Mouse (Mus musculus) urinary bladder, postnatal 36 days (tissue): Measurements from ENCODE around the gene Plod2.
A peak's percentile ranks its signal among the peaks of the same experiment; 100 is the strongest.

Experiments
- DNase-seq, 2 experiments: peaks; one replicate each; pipeline ENCODE4 v3.0.0; 2022; ENCODE audit warnings: low spot score in 2 of 2, mixed read lengths in 1 of 2

The Plod2 gene

DNA sequence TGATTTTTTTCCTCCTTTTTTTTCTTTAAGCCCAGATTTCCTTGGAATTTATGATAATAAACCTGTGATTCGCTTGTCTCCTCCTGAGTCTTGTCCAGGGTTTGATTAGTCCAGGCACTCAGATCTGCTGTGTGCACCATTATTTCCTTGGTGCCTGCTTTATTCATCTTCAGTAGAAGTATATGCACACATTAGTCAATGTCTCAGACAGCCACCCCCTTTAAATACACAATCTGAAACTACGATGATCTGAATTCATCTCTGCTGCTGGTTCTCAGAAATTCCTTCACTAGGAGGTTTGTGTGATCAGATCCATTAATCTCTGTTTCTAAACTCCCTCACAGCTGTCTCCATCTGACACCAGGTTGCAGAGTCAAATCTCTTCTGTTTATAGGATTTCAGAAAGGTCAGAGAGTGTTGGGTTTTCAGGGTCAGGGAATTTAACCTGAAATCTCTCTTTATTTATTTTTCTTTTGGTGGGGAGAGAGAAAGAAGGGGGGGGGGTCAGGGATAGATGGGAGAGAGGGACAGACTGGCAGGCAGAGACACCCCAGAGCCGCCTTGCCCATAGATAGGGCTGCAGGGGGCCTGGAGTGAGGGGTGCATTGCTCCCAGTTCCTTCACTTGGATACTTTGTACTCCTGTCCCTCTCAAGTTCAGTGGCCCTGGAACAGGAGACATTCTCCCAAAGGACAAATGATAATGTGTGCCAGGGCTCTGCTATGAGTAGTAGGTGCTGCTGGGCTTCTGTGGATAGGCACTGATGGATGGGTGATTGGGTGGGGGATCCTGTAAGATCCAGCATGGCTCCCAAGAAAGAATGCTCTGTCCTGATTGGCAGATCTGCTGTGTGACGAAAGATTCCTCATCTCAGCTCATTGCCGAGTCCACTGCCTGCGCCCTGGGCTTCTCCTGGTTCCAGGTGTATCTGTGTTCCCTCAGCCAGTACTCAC, 13.3 kb downstream of the Plod2 start:
- no peak for DNase-seq

DNA sequence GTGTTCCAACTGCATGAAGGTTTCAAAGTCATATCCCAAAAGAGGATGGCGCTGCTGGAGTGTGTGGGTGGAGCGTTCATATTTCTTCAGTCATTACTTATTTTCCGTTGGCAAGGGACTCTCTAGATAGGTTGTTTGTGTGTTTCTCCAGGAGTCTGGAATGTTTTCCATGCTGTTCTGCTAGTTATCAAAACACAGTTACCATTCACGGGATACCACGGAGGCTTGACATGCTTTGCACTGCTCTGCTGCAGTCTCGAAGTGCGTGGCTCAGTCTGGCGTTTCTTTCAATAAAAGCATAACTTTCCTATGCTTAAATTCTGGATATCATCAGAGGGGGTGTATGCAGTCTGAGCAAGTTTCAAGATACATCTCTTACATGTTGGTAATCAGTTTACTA, 17.7 kb downstream of the Plod2 start:
- no peak for DNase-seq

DNA sequence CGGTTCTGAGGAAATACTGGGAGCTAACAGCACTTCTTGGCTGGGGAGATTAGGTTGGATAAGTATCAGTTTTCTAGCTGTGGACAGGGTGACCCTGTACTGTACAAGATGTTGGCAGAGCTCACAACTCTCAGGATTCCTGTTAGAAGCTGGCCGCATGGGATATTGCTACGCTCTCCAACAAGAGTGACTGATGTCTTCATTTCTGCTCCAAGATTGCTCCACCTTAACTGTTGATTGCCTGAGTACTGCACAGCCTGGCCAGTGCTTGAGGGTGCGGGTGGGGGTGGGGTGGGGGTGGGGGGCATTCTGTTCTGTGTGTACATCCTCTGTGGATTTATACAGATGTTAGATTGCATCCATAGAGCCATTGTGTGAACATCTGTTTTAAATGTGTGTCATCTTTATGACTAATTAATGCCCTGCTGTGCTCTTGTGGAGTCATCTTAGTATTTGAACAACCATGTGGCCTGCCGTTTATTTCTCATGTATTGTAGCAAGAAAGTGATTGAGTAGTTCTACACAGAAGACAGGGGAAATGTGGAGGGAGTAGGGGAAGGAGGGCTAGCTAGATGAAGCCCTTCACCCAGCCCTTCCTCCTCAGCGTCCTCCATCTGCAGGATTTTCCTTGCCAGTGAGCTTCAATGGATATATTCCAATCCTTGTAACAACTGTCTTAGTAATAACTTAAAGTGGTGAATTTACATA, 19.0 kb downstream of the Plod2 start:
- peak in 1 of 2 experiments; percentile 28 for DNase-seq

DNA sequence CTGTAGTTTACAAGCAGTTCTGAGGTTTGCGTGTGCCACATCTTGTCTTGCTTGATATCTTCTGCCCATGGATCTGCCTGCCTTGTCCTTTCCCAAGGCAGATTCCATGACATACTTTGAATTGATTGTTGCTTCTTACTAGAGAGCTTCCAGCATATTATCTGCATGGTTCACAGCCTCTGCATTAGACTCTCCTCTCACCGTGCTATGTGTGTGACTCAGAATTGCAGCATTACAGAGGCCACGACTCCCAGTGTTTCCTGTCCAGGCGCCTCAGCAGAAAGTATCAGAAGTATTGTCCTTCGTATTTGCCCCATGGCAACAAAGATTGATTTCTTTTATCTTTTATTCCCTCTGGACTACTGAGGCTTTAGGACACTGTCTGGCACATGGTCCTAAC, 20.4 kb downstream of the Plod2 start:
- DNase-seq: no peak

DNA sequence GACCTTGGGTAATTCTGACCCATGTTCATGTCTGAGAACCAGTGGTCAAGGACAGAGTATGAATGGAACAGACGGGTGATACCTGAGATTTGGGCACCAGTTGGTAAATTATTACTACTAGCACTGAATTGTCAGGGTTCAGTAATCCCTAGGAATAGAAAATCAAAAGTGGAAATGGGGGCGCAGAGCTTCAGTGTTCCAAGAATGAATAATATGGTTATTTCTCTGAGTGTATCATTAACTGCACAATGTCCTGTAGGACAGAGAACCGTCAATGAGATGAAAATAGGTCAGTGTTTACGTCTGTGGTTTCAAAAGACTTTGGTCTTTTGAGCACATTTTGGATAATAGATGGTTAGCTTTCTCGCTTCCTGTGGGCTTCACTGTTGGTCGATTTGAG, 21.3 kb downstream of the Plod2 start:
- no peak for DNase-seq

DNA sequence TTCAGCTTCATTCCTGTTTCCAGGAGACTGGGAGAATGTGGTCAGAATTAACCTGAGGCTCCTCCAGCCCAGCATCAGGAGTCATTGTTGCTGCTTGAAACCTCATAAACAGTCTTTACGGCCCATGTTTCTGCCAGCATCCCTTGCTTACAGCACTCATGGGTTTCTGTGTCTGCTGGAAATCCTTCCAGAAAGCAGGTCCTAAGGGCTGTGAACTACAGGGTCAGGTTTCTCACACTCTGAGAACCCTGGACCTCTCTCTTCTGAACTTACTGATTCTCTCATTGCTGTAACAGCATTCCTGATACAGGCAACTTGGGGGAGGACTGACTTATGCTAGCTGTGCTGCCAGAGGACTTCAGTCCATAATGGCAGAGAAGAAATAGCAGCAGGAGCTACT, 22.4 kb downstream of the Plod2 start:
- DNase-seq: no peak

DNA sequence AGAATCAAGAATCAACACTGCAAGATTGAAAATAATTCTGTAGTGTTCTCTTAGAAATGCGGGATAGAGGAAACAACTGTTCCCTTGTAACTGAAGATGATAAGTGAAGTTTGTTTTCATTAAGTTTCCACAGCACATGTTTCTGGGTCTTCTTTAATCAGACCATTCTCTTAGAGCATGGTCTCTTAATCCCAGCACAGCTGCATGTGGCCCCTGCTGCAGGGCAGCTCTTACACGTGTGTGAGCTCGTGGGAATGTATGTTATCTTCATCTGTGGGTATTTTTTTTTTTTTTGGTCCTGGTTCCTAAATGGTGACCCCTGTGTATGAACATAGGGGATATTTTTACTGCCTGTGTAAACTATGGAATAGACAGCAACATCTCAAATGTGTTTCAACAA, 24.2 kb downstream of the Plod2 start:
- DNase-seq: no peak

DNA sequence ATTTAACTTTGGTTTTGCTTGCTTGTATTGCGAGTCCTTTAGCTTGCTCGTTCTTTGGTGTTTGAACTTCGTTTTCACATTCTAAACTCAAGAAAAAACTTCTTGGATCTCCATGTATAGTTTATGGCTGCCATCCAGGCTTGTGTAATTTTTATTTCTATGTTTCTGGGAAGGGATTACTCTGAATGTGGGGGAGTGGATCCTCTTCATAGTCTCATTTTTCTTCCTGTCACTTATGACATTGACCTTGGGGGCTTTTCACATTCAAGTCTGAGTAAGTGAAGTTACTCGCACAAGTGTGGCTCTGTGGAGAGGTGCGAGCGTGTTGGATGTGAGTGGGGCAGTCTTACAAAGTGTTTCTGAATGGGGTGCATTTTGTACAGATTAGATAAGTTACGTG, 25.5 kb downstream of the Plod2 start:
- DNase-seq: no peak

DNA sequence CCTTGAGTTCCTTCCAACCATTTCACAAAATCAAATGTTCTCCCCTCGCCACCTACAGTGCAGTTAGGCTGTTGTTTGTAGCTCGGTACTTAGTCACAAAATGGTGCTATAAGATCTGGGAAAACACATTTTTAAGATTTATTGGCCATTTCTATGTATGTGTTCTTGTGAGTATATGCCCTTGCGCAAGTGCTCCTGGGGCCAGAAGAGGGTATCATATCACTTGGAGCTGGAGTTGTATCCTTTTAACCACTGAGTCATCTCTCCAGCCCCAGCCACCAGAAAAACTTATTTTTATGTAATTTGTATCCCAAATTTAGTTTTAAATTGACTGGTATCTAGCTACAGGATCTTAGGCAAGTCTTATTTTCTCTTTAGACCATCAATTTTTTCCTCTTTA, 26.8 kb downstream of the Plod2 start:
- DNase-seq: no peak

DNA sequence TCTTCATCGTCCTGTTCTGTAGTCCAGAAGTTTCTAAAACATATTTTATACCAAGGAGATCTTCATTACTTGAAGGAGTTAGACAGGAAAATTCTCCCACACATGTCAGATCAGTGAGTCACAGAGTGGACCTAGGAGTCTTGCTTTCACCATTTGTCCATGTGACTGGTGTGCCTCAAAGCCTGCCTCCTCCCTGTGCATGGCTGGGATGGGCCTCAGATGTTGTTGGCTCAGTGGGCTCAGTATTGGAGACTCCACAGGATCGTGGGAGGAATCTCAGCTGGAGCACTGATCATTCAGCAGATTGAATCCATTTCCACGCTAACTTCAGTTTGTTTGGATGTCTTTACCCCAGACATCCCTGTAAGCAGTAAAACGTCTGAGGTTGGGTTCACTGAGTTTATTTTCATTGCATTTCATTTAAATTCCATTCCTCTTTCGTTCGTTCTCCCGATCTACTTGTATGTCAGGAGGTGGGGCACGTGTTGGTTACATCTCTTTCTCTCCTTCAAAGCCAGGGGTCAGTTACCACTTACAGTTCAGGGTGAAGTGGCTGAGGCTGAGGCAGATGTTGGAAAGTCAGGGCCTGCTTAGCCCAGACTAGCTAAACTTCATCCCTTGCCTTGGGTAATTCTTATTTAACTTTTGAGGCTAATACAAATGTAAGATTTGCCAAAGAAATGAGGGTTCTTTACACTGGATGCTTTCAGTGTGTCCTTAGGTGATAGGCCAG, 30.5 kb downstream of the Plod2 start:
- DNase-seq: peak; percentile 18 to 35

DNA sequence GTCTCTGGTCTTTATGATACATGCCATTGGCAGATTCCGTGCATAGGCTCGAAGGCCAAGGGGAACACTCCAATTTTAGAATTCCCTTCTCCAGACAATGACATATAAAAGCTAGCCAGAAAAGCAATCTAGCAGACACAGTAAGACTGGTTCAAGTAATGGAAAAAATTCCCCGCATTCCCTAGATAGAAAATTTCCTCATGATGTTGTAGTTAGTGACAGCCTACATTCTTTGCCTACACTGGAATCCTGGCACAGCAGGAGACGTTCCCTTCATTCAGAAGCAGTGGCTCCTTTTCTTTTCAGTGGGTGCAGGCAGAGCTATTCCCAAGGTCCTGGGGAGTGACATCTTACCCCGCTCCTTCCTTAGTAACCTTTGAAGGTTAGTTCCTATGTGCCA, 41.9 kb downstream of the Plod2 start:
- no peak for DNase-seq

DNA sequence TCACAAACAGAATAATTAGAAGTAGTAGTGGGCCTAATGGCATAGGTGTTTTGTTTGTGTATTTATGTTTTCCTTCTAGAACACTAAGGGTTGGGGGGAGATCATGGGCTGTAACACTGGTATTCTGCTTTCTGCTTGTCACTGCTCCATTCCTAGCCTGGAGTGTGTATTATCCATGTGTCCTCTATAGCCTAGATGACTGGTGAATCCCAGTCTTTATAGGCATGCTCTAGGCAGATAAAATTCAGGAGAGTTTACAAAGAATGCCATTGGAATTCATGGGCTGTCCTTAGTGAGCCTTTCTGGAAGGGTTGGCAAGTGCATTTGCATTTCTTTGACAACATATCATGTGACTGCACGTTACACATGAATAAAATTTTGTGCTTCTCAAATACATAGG, 44.0 kb downstream of the Plod2 start:
- DNase-seq: no peak

DNA sequence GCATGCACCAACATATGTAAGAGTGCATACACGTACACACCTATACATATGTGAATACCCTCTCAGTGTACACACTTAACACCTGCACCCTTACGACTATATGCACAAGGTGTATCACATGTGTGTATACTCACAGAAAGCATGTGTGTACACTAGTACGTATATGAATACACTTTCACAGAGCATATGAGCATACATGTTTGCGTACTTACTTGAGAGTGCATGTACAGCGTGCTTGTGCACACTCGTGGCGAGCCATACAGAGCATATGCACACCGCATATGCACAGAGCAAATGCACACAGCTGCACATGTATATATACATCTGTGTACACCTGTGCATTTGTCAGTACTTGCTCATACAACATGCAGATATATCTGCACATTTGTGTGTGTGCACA, 45.4 kb downstream of the Plod2 start:
- no peak for DNase-seq

DNA sequence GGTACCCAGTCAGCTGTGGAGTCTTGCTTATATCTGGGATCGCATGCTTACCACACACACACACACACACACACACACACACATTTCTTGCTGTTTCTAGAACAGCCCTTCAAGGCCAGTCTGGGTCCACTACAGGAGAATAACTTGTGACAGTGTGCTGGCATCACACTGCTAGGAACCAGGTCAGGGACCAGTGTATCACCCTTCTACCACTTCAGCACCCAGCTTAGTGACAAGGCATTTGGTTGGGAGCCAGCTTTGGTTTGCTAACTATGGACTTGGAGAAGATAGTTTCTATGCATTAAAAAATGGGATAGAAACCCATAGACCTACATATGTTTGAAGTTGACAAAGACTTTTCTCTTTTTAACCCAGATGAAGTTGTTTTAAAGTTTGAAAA, 46.2 kb downstream of the Plod2 start:
- DNase-seq: no peak

DNA sequence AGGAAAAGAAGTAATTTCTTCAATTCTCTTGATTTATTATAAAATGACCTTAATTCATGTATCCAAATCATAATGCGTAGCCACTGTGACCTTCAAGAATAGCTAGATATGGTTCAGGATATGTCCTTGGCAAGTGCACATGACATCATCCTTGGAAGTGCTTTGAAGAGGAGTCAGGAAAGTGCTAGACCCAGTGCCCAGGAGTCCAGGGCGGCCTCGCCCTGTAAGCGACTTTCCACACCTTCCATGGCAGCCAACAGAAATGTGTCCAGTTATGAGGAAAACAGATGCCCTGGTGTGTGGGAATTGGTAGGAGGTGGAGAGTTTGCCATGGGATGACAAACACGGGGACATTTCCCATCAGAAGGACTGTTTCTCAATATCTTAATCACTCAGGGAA, 47.0 kb downstream of the Plod2 start:
- no peak for DNase-seq

DNA sequence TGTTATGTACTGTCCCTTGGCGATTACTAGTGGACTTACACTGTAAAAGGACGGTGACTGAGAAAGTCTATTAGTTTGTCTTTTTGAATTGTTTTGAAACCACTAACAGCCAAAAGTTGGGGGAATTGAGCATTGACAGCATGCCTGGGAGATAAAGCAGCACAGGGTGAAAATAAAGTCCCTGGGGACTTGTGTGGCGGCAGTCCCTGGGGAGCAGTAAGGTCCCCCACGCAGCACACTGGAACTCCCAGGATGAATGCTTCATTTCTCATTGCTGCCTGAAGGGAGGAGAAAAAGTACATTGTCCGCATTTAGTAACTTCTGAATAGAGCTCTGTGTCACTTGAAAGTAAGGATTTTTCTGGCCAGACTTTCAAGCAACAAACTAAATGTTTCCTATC, 49.5 kb downstream of the Plod2 start:
- DNase-seq: no peak

DNA sequence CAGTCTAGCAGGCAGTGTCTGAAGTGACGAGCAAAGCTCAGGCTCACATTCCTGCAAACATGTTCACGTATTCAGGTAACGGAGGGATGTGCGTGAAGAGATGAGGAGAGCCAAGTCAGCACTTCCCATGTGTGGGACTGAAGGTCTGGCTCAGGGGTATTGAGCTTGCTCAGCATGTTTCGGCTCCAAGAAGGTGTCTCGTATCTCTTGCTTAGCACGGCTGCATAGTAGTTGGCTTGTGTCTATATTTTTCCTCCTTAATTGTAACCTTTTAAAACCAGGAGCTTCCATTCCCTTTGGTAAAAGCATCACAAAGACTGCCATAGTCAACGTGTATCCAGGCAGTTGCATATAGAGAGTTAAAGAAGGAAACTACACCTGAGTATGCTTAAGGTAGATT, 50.7 kb downstream of the Plod2 start:
- no peak for DNase-seq

DNA sequence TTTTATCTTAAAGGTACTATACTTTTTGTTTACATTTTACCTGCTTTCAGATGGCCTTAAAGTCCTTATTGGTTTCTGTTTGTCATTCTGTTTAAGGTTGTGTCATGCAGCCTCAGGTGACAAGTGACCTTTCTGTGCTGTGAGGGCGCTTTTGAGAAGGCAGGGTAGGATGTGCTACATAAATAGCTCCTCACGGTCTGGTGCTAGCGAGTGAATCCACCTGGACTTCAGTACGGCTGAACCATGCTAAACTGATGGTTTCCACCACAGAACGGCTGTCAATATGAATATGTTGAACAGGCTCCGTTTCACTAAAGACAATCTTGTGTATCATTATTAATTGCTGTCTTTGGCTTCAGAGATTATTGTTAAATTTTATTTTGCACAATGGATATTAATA, 52.5 kb downstream of the Plod2 start:
- DNase-seq: no peak

DNA sequence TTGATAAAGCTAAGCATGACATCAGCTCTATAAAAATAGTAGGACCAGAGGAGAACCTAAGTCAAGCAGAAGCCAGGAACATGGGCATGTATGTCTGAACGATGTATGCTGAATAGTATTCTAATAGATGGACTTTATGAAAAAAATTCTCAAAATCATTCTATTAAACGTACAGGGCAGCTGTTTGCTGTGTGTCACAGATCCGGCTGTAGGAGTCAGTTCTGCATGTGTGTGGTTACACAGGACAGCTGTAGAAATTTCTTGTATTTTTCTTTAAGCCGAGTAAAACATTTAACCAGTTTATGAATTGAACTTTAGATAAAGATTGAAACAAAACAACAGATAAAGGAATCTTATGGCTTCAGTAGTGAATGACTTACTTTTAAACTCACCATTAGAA, 53.3 kb downstream of the Plod2 start:
- no peak for DNase-seq

DNA sequence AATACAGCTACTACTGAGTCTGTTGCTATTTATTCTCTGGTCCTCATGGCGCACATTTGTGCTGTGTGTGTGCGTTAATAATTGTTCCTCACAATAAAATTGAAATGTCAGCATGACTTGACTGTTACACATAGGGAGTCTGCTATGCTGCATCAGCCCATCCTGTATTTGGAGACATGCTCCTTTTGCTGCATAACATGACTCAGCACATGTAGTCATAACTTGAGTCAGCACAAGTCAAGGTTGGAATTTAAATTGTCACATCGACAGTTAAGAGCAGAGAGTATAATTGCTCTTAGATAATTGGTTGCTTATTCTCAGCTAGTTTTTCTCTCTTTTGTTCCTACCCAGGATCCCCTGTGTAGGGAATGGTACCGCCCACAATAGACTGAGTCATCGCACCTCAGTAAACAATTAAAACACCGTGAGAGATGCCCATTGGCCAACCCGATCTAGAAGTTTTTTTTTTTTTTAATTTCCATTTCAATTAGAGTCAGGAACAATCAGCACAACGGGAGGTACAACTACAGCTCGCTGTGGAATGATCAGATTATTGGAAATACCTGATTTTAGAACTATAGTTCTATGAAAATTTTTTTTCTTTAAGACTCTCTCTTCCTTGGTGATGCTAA, 55.0 kb downstream of the Plod2 start:
- DNase-seq: no peak

DNA sequence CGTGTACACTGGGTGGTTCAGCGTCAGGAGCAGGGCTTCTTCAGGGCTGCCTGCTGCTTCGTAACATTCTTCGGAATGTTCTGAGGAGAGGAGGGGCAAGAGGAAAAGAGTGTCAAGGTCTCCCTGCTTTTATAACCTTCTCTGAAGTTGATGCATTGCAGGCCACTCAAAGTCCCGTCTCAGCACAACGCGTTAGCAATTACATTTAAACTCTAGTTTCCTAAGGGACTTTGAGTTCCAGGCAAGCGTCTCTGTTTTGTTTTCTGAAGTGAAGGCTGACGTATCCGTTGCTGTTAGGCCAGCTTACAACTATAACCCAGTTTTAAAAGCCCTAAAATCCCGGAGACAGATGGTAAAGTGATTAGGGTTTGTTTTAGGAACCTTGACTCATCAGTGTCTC, 55.8 kb downstream of the Plod2 start:
- no peak for DNase-seq

DNA sequence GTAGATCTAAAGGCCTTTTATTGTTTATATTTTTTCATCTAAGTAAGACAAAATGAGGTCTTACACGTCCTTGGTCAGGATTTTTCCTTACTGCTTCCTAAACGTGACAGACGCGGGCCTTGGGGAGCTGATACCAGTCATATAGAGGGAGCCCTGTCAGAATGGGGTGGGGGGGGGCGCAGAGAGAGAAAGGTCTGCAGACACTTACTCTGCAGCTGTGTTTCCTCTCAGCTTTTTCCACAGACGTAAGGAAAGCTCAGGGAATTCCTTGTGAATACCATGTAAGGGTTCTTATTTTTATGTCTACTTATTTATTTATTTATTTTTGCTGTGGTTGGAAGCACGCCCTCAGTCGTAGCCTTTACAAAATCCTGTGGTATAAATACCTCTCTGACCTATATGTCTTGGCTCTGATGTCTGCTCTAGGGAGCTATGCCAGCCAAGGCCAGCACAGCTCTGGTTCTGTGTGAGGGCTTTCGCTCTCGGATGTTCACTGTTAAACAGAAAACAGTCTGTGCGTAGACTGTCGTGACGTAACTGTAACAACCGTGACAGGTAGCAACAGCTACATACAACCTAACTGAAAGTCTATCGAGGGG, 58.0 kb downstream of the Plod2 start:
- no peak for DNase-seq
